Mouse (Mus musculus): Measurements from ENCODE around the gene Dab1. TPM values are rescaled to one million over a fixed set of nuclear protein-coding genes. Genes with fewer than 3 reads are reported as not detected.

Dab1 gene
- polyA plus RNA-seq, 1 experiment from 2014 or later: 11.2 TPM

DNA sequence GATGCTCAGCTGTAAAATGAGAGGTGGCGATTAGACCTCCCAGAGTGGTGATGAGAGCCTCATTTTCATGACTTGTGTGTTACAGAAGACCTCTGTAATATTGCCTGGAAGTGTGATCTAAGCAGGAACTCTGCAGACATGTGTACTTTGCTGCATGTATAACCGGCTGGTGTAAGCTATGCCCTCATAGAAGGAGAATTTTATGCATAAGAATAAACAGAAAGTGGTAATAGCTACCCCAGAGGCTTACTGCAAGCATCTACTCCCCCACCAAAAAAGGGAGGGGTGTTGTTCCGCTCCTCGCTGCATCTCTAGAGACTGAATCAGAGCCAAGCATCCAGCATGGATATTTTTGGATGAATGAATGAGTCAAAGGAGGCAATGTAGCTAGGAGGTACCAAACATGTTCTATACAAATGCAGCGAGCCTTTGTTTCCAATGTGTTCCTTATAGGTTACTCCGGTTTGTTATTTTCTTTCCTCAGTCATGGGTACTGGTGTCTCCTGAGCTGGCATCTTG lies 1104.4 kb downstream of the Dab1 start:
- no peak overlapping the region for H3K27ac ChIP-seq
- 69% methylated on average over 6 of the region's 6 CpGs for WGBS
- no peak overlapping the region for H3K4me2 ChIP-seq
- ATAC-seq (ENCODE audit: insufficient read depth, low FRiP score, low read depth): no peak
- H3K9me3 ChIP-seq: no peaks in the 10 kb centered on the region
- no peaks in the 10 kb centered on the region for H3K36me3 ChIP-seq
- H3K27me3 ChIP-seq (replicated peaks): no peaks in the 10 kb centered on the region
- H3K4me3 ChIP-seq (replicated peaks): no peak overlapping the region
- H3K9ac ChIP-seq: no peak overlapping the region
- H3K4me1 ChIP-seq: peaks cover 4% of the 10 kb centered on the region; the same call in 1 of the 2 replicates

DNA sequence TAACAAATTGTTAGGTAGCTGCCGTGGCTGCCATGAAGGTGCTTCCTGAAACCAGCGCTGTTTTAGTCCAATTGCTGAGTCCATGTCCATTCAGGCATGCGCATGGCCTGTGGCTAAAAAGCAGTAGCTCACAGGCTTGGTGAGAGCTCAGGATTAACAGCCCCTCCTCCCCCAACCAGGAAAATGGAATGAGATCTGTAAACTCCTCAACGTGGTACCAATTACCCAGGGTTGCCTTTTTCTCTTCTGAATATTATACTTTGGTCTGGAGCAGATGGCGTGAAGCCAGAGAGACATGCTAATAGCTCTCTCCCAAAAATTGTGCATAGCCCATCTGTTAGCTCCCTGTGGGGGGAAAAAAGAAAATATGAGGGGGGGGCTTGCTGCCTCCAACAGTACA lies 1105.1 kb downstream of the Dab1 start:
- no peak overlapping the region for H3K4me2 ChIP-seq
- H3K4me3 ChIP-seq (replicated peaks): no peak overlapping the region
- ATAC-seq (ENCODE audit: insufficient read depth, low FRiP score, low read depth): no peak
- no peak overlapping the region for H3K27ac ChIP-seq
- no peak overlapping the region for H3K9ac ChIP-seq
- H3K36me3 ChIP-seq: no peaks in the 10 kb centered on the region
- WGBS: 58% methylated on average over 5 of the region's 5 CpGs
- H3K27me3 ChIP-seq (replicated peaks): no peaks in the 10 kb centered on the region
- peaks cover 2% of the 10 kb centered on the region; the same call in 1 of the 2 replicates for H3K4me1 ChIP-seq
- no peaks in the 10 kb centered on the region for H3K9me3 ChIP-seq

DNA sequence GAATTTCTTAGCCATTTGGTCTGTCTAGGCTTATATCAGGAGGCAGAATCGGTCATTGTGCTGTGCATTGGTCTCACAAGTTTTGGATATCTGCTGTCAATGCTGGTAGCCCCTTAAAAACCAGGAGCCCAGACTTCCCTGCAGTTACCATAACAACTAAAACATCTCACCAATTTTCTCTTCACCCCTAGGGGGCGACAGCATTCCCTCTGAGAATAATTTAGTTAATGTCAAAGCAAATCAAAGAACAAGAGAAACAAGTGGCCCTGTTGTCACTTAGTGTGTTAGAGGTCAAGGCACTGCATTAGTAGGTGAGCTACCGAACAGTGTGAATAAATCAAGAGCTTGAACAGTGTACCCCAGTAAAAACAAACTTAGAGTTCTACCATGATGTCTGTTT lies 1106.5 kb downstream of the Dab1 start:
- Histone ChIP-seq H3K4me2 (no peak overlapping the region), H3K27me3 (replicated peaks) (no peaks in the 10 kb centered on the region), H3K9me3 (no peaks in the 10 kb centered on the region), H3K9ac (no peak overlapping the region), H3K4me3 (replicated peaks) (no peak overlapping the region), H3K36me3 (no peaks in the 10 kb centered on the region), H3K27ac (no peak overlapping the region), H3K4me1 (no peaks in the 10 kb centered on the region)
- WGBS: 43% methylated on average over 3 of the region's 3 CpGs
- no peak for ATAC-seq (ENCODE audit: insufficient read depth, low FRiP score, low read depth)

DNA sequence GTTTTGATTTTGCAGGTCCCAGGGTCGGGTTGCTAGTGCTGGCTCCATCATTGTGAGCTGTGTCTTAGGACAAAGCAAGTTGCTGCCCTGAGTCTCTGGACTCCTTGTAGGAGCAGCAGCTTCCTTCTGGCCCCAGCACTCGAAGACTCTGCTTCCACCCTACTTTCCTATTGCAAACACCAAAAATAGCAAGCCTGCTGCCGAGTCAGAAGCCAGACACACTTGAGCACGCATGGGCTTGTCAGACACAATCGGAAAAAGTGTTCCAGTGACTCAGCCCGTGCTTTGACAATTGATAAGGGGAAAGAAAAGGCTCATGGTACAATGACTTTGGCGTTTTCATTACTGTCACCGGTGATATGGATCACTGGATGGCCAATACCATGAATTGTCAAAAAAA lies 1110.0 kb downstream of the Dab1 start:
- 72% methylated on average over 8 of the region's 8 CpGs for WGBS

DNA sequence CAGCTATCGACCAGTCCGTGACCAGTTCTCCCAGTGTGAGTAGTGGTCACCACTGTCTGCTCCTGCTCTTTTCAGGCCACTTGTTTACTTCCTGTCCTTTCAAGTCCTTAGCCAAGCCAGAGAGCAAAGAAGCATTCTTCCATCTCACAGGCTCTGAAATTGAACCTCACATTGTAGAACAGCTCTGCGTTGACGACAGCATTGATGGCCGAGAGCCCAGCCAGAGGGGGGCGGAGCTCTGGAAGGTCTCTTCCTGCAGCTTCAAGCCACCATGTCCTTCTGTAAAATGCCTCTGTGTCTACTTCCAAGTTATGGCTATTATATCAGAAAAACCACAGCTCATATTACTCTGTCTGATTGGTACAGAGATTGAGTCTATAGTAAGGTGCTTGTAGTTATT lies 1127.3 kb downstream of the Dab1 start:
- Histone ChIP-seq H3K36me3 (no peaks in the 10 kb centered on the region), H3K9me3 (no peaks in the 10 kb centered on the region), H3K4me3 (replicated peaks) (no peak overlapping the region), H3K27me3 (replicated peaks) (no peaks in the 10 kb centered on the region), H3K9ac (no peak overlapping the region), H3K4me1 (no peaks in the 10 kb centered on the region; the same call in 1 of the 2 replicates), H3K4me2 (no peak overlapping the region), H3K27ac (no peak overlapping the region)
- WGBS: 62% methylated on average over 6 of the region's 6 CpGs
- ATAC-seq (ENCODE audit: insufficient read depth, low FRiP score, low read depth): no peak

More for the DNA sequence above, 1110.0 kb downstream of the Dab1 start:
- H3K27me3 ChIP-seq (replicated peaks): no peaks in the 10 kb centered on the region
- no peak overlapping the region for H3K4me2 ChIP-seq
- H3K4me3 ChIP-seq (replicated peaks): no peak overlapping the region
- H3K9ac ChIP-seq: no peak overlapping the region
- H3K36me3 ChIP-seq: no peaks in the 10 kb centered on the region
- no peak for ATAC-seq (ENCODE audit: insufficient read depth, low FRiP score, low read depth)
- no peaks in the 10 kb centered on the region for H3K9me3 ChIP-seq
- no peak overlapping the region for H3K27ac ChIP-seq
- H3K4me1 ChIP-seq: no peaks in the 10 kb centered on the region

DNA sequence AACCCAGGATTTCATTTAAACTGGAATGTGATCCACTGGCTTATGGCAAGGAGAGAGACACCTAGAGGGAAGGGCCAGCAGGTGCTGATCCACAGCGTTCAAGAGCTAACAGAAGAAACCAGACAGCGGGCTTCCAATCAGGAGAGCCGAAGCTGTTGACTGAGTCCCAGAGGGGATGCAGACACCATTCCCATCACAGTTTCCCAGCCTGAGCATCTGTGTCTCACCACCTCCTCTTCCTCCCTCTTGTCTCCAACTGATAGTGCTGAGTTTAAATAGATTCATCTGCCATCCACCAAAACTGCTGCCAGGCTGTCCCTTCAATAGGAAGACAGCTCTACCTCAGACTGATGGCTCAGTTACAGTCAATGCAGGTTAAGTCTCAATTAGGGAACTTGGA lies 1134.9 kb downstream of the Dab1 start:
- Histone ChIP-seq H3K9me3 (no peaks in the 10 kb centered on the region), H3K36me3 (no peaks in the 10 kb centered on the region), H3K4me3 (replicated peaks) (no peak overlapping the region), H3K27ac (no peak overlapping the region), H3K4me1 (no peaks in the 10 kb centered on the region), H3K4me2 (no peak overlapping the region), H3K27me3 (replicated peaks) (no peaks in the 10 kb centered on the region), H3K9ac (no peak overlapping the region)
- WGBS: 76% methylated on average over 3 of the region's 3 CpGs
- ATAC-seq (ENCODE audit: insufficient read depth, low FRiP score, low read depth): no peak

DNA sequence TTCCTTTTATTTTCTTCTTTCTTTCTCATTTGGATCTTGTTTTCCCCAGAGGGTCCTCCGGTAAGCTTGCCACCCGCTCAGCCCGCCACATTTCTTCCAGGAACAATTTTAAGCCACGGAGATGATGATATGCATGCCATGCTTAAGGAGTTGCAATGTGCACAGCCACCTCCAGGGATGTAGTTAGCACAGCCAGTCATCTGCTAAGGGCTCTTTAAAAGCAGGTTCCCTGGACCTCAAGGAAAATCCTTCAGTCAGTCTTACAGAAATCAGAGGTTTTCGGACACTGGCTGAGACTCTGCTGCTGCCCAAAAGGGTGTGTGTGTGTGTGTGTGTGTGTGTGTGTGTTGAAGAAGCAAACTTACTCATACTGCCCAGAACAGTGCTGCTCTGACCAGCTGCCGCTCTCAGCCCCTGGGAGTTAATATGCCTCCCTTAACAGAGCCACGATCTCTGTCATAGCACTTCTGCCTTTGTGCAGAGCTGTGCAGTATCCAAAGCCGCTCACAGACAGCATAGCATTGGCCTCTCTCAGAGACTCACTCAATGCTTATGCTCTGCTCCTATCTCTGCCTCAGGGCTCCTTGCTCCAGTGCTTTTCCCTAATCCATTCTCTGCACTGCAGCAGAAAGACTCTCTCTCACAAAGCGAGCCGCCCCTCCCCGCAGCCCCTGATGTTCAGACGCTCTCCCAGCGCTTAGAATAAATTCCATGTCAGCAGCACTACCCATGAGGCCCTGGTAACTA lies 1141.9 kb downstream of the Dab1 start:
- H3K4me3 ChIP-seq (replicated peaks): no peak overlapping the region
- no peaks in the 10 kb centered on the region for H3K27me3 ChIP-seq (replicated peaks)
- 71% methylated on average over 13 of the region's 13 CpGs for WGBS
- ATAC-seq (ENCODE audit: insufficient read depth, low FRiP score, low read depth): no peak
- no peak overlapping the region for H3K9ac ChIP-seq
- no peak overlapping the region for H3K27ac ChIP-seq
- H3K9me3 ChIP-seq: no peaks in the 10 kb centered on the region
- no peak overlapping the region for H3K4me2 ChIP-seq
- H3K4me1 ChIP-seq: no peaks in the 10 kb centered on the region
- no peaks in the 10 kb centered on the region for H3K36me3 ChIP-seq

DNA sequence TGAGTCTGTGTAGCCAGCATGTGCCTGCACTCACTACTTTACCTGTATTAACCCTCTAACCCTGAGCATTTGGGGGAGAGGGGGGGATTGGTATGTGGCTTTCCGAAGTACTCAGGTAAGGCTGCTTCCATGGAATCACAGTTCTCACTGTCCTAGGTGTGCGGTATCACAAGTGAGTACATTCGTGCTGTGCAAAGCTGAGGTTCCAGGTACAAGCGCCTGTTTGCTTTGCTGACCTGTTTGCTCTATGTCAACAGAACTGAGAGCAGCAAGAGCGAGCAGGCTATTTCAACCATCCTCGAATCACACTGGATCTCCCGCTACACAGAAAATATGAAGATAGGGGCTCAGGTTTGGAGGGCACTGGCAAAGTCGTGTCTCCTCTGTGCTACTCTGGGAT lies 1146.9 kb downstream of the Dab1 start, which contains the start of gene C8b:
Gene C8b (plus strand): TSS at position 253 of the 400 bp plus-strand sequence.
- 70% methylated on average over 8 of the region's 8 CpGs for WGBS
- Histone ChIP-seq H3K27ac (no peak within 1 kb of the TSS), H3K4me2 (no peak within 1 kb of the TSS), H3K4me1 (no peaks in the 10 kb centered on the region), H3K9ac (no peak within 1 kb of the TSS), H3K36me3 (no peaks in the 10 kb centered on the region), H3K4me3 (replicated peaks) (no peak within 1 kb of the TSS), H3K9me3 (no peaks in the 10 kb centered on the region), H3K27me3 (replicated peaks) (no peaks in the 10 kb centered on the region)
- no peak for ATAC-seq (ENCODE audit: insufficient read depth, low FRiP score, low read depth)

DNA sequence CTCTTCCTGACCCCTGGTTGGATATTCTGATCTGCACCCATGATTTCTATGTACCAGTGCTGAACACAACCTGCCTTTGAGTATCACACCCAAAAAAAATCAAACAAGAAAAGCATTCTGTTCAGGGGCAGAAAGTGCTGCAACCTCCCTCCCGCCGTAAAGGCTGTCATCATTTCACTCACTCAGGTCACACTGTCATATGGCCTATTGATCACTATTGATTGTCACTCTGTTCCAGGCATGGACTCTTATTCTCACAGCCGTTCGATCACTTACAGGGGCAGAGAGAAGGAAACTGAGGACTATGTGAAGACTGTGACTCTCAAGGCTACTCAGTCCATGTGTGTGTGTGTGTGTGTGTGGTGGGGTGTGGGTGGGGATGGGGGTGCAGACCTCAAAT lies 1149.0 kb downstream of the Dab1 start:
- no peak overlapping the region for H3K9ac ChIP-seq
- H3K27ac ChIP-seq: no peak overlapping the region
- H3K9me3 ChIP-seq: no peaks in the 10 kb centered on the region
- no peaks in the 10 kb centered on the region for H3K27me3 ChIP-seq (replicated peaks)
- WGBS: 69% methylated on average over 4 of the region's 4 CpGs
- no peak overlapping the region for H3K4me3 ChIP-seq (replicated peaks)
- no peaks in the 10 kb centered on the region for H3K36me3 ChIP-seq
- no peak for ATAC-seq (ENCODE audit: insufficient read depth, low FRiP score, low read depth)
- no peaks in the 10 kb centered on the region for H3K4me1 ChIP-seq
- H3K4me2 ChIP-seq: no peak overlapping the region

DNA sequence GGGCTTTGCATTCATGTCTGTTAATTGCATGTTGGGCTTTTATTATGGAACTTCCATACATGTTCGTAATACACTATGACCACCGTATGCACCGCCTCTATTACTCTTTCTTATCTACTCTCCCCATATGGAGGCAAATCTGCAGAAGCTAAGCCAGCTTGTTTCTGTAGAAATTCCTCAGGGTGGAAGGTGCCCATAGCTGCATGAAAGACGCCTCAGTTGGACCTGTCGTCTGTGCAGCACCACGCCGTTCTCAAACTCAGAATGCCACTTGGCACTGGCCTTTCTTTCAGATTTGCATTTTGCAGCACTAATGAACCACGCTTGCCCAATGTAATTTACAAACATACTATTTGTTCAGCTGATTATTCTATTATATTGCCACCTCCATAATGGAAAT lies 1150.4 kb downstream of the Dab1 start:
- no peak for ATAC-seq (ENCODE audit: insufficient read depth, low FRiP score, low read depth)

DNA sequence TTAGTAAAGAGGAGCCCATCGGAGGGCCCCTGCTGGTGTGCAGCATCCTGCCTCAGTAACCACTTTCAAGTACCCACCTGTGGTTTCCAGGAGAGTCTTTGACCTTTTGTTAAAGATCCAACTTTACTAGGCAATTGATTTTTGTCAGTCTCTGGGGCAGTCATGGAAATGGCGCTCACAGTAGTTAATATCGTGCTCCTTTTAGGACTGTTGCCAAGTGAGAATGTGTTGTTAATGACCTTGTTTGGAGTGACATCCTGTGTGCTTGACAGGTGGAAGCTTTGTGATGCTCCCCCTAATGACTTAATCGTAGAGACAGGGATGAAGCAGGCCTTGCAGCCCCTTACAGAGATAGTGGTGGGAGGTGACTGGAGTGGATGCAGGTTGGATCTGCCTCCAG lies 1151.2 kb downstream of the Dab1 start:
- H3K9me3 ChIP-seq: no peaks in the 10 kb centered on the region
- no peaks in the 10 kb centered on the region for H3K27me3 ChIP-seq (replicated peaks)
- 55% methylated on average over 4 of the region's 4 CpGs for WGBS
- H3K27ac ChIP-seq: no peak overlapping the region
- no peak for ATAC-seq (ENCODE audit: insufficient read depth, low FRiP score, low read depth)
- H3K4me3 ChIP-seq (replicated peaks): no peak overlapping the region
- no peaks in the 10 kb centered on the region for H3K36me3 ChIP-seq
- H3K4me2 ChIP-seq: no peak overlapping the region
- no peak overlapping the region for H3K9ac ChIP-seq
- H3K4me1 ChIP-seq: no peaks in the 10 kb centered on the region

More for the DNA sequence above, 1150.4 kb downstream of the Dab1 start:
- H3K4me1 ChIP-seq: no peaks in the 10 kb centered on the region
- H3K9me3 ChIP-seq: no peaks in the 10 kb centered on the region
- WGBS: 88% methylated on average over 8 of the region's 8 CpGs
- no peak overlapping the region for H3K4me3 ChIP-seq (replicated peaks)
- no peaks in the 10 kb centered on the region for H3K36me3 ChIP-seq
- no peak overlapping the region for H3K27ac ChIP-seq
- H3K4me2 ChIP-seq: no peak overlapping the region
- H3K27me3 ChIP-seq (replicated peaks): no peaks in the 10 kb centered on the region
- H3K9ac ChIP-seq: no peak overlapping the region

DNA sequence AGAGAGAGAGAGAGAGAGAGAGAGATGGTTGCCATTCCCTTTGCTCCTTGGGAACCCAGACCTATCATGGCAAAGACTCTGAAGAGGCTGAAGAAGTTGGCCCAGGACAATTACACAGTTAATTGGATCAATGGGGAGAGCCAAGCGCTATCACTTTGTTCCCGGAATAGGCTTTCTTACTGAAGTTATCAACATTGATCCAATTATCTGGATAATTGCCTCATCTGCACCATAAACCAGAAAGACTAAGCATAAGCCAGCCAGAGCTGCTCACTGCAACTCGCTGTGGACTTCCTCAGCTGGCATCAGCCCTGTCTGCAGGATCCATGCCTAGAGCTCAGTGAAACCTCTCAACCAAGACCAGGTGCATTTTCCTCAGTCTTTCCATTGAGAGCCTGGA lies 1156.4 kb downstream of the Dab1 start:
- no peak for ATAC-seq (ENCODE audit: insufficient read depth, low FRiP score, low read depth)
- Histone ChIP-seq H3K27ac (no peak overlapping the region), H3K9ac (no peak overlapping the region), H3K27me3 (replicated peaks) (no peaks in the 10 kb centered on the region), H3K4me3 (replicated peaks) (no peak overlapping the region), H3K9me3 (no peaks in the 10 kb centered on the region), H3K4me2 (no peak overlapping the region), H3K36me3 (no peaks in the 10 kb centered on the region), H3K4me1 (no peaks in the 10 kb centered on the region)
- 73% methylated on average over 3 of the region's 3 CpGs for WGBS
